Mouse (Mus musculus) gastrocnemius, postnatal 10 days (tissue): ENCODE results near the gene Nckap5. TPM values are rescaled to one million over a fixed set of nuclear protein-coding genes. Genes with fewer than 3 reads are reported as not detected.

Experiments
- DNase-seq: peaks from one replicate; pipeline ENCODE4 v3.0.0; 2021; ENCODE audit warnings: mixed read lengths
- total RNA-seq, 2 experiments: library from RNA; stranded (reverse); gene quantifications; 2 replicates each; pipeline ENCODE4 v1.2.3; 2021

Nckap5 gene
- total RNA-seq, 2 experiments from 2014 or later = 2.5 to 3.9 TPM

GRCm38 (mm10) chr1:126617464-126618041, 213.0 kb downstream of the Nckap5 start:
- no peak for DNase-seq

DNA sequence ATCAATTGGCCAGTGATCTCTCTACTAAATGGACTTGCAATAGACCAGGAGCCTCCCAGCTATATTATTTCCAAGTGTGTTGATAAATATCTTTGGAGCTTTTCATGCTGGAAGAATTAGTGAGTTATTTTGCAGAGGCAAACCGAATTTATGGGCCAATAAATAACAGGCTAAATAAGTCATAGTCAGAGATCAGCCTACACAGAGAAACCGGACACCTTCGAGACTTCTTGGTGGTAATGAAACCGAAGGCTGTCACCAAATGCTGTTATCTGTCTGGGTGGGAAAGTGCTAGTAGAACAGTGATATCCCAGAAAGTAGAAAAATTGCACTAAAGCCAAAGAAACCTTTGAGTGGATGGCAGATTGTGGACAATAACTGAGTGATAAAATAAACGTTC, 213.6 kb downstream of the Nckap5 start:
- DNase-seq = no peak

GRCm38 (mm10) chr1:126612916-126613315, 217.7 kb downstream of the Nckap5 start:
- DNase-seq = no peak

DNA sequence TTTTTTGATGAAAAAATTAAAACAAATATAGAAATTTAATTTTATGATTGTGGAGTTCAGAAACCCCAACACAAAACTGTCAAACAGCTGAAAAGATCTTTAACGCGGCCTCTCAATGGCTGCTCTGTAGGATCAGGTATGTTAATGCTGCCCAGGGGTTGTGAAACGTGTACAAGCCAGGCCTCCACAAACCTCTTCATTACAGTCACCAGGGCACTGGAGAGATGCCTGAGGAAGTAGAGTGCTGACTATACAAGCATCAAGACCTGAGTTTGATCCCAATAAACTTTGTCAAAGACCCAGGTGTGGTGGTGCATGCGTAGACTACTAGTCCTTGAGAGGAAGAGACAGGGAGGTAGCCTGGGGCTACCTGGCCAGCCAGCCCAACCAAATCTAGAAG, 222.0 kb downstream of the Nckap5 start:
- DNase-seq = no peak

DNA sequence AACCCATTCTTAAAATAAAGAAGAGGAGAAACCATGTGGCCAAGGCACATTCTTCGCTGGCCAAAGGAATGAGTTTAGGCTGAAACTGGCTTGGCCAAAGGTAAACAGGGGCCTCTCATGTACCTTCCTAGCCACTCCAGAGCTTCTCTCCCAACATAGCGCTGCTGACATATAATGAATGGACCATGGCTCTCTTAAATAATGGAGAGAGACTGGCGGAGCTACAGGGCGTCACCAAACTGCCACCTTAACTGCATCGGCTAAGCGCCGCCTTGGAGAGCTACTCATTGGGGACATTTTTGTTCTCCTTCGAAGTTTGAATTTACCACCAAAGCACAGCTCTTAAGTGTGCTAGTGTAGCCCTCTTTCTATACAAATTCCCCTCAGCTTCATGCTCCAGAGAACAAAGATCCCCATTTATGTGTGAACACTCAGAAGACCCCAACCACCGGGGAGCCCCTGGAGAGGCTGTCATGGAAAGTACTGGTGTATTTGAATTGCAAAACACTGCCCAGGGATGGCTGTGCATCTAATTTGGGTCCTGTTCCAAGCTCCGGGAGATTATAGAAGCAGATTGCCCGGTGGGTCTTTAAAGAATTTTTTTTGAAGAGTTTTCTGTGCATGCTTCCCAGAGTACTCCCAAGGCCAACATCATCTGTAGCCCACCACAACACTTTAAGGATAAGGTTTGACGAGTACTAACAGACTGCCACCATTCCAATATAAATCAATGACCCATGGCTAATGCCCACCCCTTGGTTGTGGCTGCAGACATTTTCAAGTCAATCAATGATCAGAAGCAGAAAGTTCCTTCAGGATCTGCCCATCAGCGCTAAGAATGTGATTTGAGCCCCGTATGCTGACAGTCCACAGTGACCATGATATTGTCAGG, 224.2 kb downstream of the Nckap5 start:
- DNase-seq = no peak

DNA sequence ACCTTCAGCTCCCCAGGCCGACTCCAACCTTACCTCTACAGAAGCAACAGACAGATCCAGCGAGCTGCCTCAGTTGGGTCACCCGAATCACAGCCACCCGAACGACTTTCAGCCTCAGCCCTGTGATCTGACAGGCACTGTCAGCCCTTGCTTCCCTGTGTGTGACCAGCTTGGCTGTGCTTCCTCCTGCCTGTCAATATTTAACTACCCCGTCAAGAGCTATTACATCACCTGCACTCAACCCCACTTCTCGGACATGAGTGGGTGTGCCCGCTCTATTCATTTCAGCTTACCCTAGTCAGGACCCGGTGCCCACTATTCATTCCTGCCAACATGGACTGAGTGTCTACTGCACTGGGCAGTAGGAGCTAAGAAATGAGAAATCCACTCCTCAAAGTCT, 226.0 kb downstream of the Nckap5 start:
- DNase-seq = no peak

GRCm38 (mm10) chr1:126603771-126604515, 226.7 kb downstream of the Nckap5 start:
- DNase-seq = no peak

DNA sequence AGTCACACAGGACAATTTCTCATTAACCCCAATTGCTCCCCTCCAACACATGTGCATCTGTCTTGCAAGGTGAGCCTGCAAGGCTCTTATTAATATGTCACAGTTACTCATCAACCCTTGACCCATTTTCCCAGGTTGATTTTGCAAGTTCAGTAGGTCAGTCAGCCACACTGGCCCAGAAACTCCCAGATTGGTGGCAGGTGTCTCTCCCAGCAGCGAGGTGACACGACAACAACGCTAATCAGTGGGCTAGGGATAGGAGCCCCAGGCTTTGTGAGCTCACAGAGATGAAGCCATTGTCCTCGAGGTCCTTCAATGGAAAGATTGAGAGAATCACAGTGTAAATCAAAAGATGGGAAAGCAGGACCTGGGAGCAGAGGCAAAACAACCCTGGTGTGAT, 230.0 kb downstream of the Nckap5 start:
- DNase-seq = no peak

DNA sequence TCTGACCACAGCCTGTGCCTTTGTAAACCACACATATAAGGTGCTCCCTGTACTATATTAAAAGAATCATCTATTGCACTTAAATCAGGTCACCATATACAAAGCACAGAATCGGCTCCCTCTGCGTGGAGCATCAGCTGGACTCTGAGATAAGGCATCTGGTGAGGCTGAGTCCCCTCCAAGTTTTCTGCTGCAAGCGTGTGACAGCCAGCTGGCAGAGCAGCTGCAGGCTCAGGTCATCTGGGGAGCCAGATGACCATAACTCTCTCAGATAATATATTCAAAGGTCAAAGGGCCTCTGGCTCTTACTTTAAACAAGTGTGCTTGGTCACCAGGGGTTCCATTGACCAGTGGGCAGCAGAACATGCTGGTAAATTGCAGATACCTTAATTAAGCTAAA, 233.2 kb downstream of the Nckap5 start:
- DNase-seq = peak; percentile 16

- DNase-seq = no peak
Observed at GRCm38 (mm10) chr1:126594796-126595195, 235.8 kb downstream of the Nckap5 start.

DNA sequence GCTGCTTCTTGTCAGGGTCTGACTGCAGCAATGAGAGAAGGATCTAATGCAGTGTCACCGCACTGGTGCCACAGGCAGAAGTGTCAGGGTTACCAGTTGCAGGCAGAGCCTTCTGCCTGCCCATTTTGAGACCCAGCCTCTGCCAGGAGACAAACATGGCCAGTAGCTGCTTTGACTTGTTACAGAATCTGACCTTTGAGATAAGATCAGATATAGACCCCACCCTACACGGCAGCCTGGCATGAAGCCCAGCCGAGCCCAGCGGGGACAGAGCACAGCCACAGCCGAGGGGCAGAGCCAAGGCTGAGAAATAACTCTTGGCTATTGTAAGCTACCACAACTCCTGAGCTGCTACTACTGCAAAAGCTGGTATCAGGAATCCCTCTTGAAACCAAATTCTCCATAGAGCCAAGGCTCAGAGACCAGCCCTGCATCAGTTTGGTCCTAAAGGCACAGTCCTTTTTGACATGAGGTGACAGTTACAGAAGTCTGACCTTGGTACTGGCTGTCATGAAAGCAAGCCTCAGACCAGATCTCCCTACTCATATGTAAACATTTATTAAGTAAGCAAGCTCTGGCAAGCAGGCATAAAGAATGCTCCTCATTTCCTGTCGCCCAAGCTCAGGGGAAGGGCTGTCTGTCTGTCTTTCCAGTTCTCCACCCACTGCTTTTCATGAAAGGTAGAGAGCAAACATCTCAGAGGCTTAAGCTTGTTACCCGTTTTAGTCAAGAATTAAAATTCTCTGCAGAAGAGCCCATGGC, 237.4 kb downstream of the Nckap5 start:
- peak; percentile 26 for DNase-seq

GRCm38 (mm10) chr1:126590911-126591310, 239.7 kb downstream of the Nckap5 start:
- DNase-seq = no peak

GRCm38 (mm10) chr1:126578163-126578562, 252.4 kb downstream of the Nckap5 start:
- DNase-seq = no peak

DNA sequence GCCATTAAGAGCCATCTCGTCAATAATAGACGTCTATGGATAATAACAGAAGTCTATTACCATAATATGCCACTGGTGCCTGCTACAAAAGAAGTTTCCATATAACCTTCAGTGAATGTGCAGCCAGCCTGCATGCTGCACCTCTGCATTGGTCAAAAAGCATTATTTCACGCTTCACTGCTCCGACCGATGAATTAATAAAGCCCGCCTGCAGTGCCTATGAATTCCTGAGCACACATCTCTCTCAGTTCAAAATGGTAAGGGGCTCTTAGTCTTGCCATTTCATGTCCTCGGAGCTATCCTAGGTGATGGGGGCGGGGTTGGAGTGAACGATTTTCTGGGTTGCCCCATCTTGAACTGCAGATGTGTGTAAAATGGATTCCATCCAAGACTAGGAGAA, 256.3 kb downstream of the Nckap5 start:
- DNase-seq = no peak

DNA sequence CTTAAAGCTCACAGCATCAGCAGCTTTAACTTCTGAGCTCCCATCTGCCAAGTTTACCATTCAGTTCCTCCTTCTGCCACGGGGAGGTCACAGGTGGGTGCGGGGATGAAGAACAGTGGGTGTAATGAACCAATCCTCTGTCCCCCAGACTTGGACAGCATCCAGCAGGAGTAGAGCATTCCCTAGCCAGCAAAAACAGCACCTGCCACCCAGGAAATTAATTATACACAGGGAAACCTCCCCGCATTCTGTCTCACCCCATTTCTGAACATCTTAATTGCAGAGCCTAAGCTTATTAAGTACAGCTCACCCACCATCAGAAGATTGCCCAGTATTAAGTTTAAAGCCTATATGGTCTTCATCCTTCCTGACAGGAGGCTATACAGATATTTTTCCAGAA, 256.9 kb downstream of the Nckap5 start:
- DNase-seq = no peak

GRCm38 (mm10) chr1:126573097-126573496, 257.5 kb downstream of the Nckap5 start:
- DNase-seq = no peak

GRCm38 (mm10) chr1:126569611-126570238, 260.9 kb downstream of the Nckap5 start:
- no peak for DNase-seq

DNA sequence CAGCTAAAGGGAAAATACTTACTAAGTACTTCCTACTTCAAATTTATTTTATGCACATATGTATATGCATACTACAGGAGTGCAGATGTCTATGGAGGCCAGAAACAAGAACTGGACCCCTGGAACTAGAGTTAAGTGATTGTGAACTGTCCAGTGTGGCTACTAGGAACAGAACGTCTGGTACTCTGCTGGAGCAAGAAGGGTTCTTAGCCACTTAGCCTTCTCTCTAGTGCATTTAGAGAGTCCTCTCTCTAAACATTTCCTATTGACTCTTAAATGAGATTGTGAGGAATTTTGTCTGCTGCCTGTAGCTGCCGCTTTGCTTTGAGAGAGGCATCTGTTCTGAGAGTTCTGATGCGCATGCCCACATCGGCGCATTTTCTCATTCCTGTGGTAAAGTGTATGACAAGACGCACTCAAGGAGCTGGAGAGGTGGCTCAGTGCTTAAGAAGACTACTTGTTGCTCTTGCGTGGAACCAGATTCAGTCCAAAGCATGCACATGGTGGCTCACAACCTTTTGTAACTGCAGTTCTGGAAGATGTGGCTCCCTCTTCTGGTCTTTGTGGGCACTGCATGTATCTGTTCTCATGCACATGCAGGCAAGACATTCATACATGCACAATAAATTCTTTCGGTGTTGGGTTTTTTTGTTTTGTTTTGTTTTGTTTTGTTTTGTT, 261.9 kb downstream of the Nckap5 start:
- peak; percentile 22 for DNase-seq

GRCm38 (mm10) chr1:126565151-126565725, 265.4 kb downstream of the Nckap5 start:
- DNase-seq = no peak

DNA sequence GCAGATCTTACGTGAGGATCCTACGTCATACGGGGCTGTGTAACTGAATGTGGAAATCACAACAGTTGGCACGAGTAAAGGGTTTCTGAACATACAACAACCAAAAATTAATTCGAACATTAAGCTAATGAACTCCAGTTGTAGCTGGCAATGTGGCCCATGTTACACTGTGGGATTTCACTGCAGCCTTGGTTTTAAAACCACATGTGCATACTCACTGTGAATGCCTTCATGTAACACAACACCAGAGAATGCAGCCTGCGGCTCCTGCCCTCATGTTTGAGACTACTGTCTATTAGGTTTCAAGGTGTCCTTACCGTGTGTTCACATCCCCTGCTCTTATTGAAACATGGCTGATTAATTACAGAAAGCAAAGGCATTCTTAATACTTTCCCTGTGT, 269.7 kb downstream of the Nckap5 start:
- no peak for DNase-seq

DNA sequence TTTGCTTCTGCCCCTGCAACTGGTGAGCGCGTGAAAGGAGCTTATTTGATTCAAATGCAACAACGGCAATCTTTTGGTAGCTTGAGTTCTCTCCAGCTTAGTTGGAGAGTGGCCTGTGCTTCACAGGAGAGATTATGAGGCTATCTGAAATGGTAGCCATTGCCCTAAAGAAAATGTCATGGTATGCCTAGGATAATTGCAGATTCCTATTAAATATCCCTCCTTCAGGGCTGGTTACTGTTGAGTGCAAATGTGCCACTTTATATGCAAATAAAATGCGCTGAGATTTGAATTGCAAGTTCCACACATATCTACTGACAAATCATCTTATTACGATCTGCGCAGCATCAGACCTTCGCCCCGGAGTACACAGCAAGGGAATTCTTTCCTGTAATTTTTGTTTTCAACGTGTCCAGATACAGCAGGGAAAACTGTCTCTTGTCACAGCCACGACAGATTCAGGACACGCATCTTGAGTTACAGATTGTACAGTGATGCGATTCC, 272.8 kb downstream of the Nckap5 start:
- DNase-seq = no peak
